Mouse (Mus musculus) heart, embryonic 11.5 days (tissue): ENCODE results near the gene Tenm2. TPM values are rescaled to one million over a fixed set of nuclear protein-coding genes. Genes with fewer than 3 reads are reported as not detected.

Source experiments
- ATAC-seq: fragments of 200-750 bp; cut with Nextera tagmentation; replicated peaks from 2 replicates; pipeline ENCODE4 v1.8.0; 2017; ENCODE audit warnings: moderate library complexity; ENCODE audit not compliant: insufficient number of reproducible peaks, low FRiP score, low TSS enrichment
- H3K27ac ChIP-seq: fragments of 300-500 bp; sonication (generic); 2 replicates; pipeline ENCODE4 v1.5.1; 2014; ENCODE audit warnings: mild to moderate bottlenecking, low read depth, low read length
- H3K27me3 ChIP-seq: fragments of 300-500 bp; sonication (generic); 2 replicates; pipeline ENCODE4 v1.6.1; 2014; ENCODE audit warnings: mild to moderate bottlenecking, low read length, mixed read lengths; ENCODE audit not compliant: control insufficient read depth, insufficient read depth
- H3K36me3 ChIP-seq: fragments of 300-500 bp; sonication (generic); 2 replicates; pipeline ENCODE4 v1.6.1; 2014; ENCODE audit warnings: mild to moderate bottlenecking, low read length, moderate library complexity, mixed read lengths; ENCODE audit not compliant: control insufficient read depth, insufficient read depth
- H3K4me1 ChIP-seq: fragments of 300-500 bp; sonication (generic); 2 replicates; pipeline ENCODE4 v1.6.1; 2014; ENCODE audit warnings: low read length; ENCODE audit not compliant: control insufficient read depth, insufficient read depth
- H3K4me2 ChIP-seq: fragments of 300-500 bp; sonication (generic); 2 replicates; pipeline ENCODE4 v1.6.1; 2014; ENCODE audit warnings: mild to moderate bottlenecking, moderate library complexity
- H3K4me3 ChIP-seq: fragments of 300-500 bp; sonication (generic); 2 replicates; pipeline ENCODE4 v1.5.1; 2014; ENCODE audit warnings: low read depth, low read length
- H3K9ac ChIP-seq: fragments of 300-500 bp; sonication (generic); 2 replicates; pipeline ENCODE4 v1.6.1; 2014; ENCODE audit warnings: mild to moderate bottlenecking, low read depth, low read length, moderate library complexity
- H3K9me3 ChIP-seq: fragments of 300-500 bp; sonication (generic); replicated peaks from 2 replicates; pipeline ENCODE4 v1.6.1; 2016; ENCODE audit warnings: low read length; ENCODE audit not compliant: control insufficient read depth
- WGBS: fragments of 180-500 bp; shearing (Covaris S2); extraction: QIAGEN DNeasy Blood & Tissue Kit; methylation state at CpG from one replicate; pipeline ENCODE4 v1.1.7; 2014; ENCODE audit not compliant: insufficient replicate concordance; 5-methylcytosine and 5-hydroxymethylcytosine counted together
- polyA plus RNA-seq: library from polyadenylated mRNA; unstranded; fragments of >200 nt; fragmentation: Nextera tagmentation; extraction: Ambion mirVana; gene quantifications from 2 replicates; pipeline ENCODE4 v1.2.1, GENCODE M21; 2014

Gene Tenm2
- polyA plus RNA-seq, 1 experiment from 2014 or later = 1.4 TPM

GRCm38 (mm10) chr11:37143478-37143877 is 92.3 kb downstream of the Tenm2 start:
- WGBS = 64% methylated on average over 2 of the region's 2 CpGs
- no peaks in the 10 kb centered on the region for H3K9me3 ChIP-seq
- H3K4me1 ChIP-seq = peaks cover 17% of the 10 kb centered on the region
- no peak overlapping the region for H3K27ac ChIP-seq
- no peak for ATAC-seq
- no peak overlapping the region for H3K9ac ChIP-seq
- H3K27me3 ChIP-seq = no peaks in the 10 kb centered on the region
- H3K36me3 ChIP-seq = no peaks in the 10 kb centered on the region
- H3K4me2 ChIP-seq = peak overlapping the region; percentile 37
- H3K4me3 ChIP-seq = no peak overlapping the region

- Histone ChIP-seq H3K4me2 (no peak overlapping the region), H3K9ac (no peak overlapping the region), H3K4me3 (no peak overlapping the region), H3K27ac (no peak overlapping the region), H3K36me3 (no peaks in the 10 kb centered on the region), H3K27me3 (no peaks in the 10 kb centered on the region), H3K9me3 (no peaks in the 10 kb centered on the region), H3K4me1 (no peaks in the 10 kb centered on the region)
- ATAC-seq = no peak
- WGBS = 74% methylated on average over 2 of the region's 2 CpGs
Measured at GRCm38 (mm10) chr11:37128893-37129292, 106.9 kb downstream of the Tenm2 start.

DNA sequence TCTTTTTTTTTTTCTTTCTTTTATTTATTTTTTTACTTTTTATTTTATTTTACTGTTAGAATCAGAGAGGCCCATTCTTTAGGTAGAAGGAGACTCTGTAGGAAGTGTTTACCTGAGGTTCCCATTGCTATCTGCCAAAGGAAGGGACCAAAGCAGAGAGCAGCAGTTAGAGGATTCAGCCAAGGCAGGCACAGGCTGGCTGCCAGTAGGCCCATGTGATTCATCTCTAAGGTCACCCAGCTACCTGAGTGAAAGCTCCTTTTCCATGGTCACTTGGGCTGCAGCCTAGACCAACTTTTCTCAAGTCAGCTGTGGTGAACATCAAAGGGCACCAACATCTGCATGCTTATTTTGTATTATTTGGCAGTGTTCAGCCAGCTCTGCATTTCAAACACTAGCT is 117.7 kb downstream of the Tenm2 start:
- H3K4me1 ChIP-seq = no peaks in the 10 kb centered on the region
- no peaks in the 10 kb centered on the region for H3K9me3 ChIP-seq
- H3K4me3 ChIP-seq = no peak overlapping the region
- H3K4me2 ChIP-seq = no peak overlapping the region
- no peak overlapping the region for H3K9ac ChIP-seq
- no peak overlapping the region for H3K27ac ChIP-seq
- no peak for ATAC-seq
- H3K36me3 ChIP-seq = no peaks in the 10 kb centered on the region
- no peaks in the 10 kb centered on the region for H3K27me3 ChIP-seq

GRCm38 (mm10) chr11:37115188-37115587 is 120.6 kb downstream of the Tenm2 start:
- no peak for ATAC-seq
- no peak overlapping the region for H3K9ac ChIP-seq
- no peaks in the 10 kb centered on the region for H3K4me1 ChIP-seq
- H3K27ac ChIP-seq = no peak overlapping the region
- no peaks in the 10 kb centered on the region for H3K9me3 ChIP-seq
- H3K4me2 ChIP-seq = no peak overlapping the region
- H3K36me3 ChIP-seq = no peaks in the 10 kb centered on the region
- WGBS = 67% methylated on average over 4 of the region's 4 CpGs
- H3K4me3 ChIP-seq = no peak overlapping the region
- H3K27me3 ChIP-seq = no peaks in the 10 kb centered on the region

GRCm38 (mm10) chr11:37107069-37107468 is 128.7 kb downstream of the Tenm2 start:
- no peak overlapping the region for H3K4me2 ChIP-seq
- H3K9ac ChIP-seq = no peak overlapping the region
- no peaks in the 10 kb centered on the region for H3K9me3 ChIP-seq
- ATAC-seq = no peak
- no peak overlapping the region for H3K27ac ChIP-seq
- 72% methylated on average over 2 of the region's 2 CpGs for WGBS
- H3K27me3 ChIP-seq = no peaks in the 10 kb centered on the region
- no peaks in the 10 kb centered on the region for H3K4me1 ChIP-seq
- no peaks in the 10 kb centered on the region for H3K36me3 ChIP-seq
- no peak overlapping the region for H3K4me3 ChIP-seq

DNA sequence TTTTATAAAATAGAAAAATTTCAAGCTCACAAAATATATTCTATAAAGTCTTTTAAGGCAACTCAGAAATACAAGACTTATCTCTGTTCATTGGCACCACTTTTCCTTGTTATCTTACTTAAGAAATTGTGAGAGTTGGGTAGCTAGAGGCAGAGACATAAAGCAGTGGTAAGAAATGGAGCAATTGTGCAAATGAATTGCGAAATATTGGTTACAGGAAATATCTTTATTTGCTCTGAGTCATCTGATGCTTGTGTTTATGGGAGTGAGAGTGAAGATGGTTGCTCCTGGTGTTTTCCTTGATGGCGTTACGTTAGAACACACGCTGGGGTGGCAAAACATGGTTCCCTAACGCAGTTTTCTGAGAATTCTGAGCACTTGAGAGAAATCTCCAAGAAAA is 156.4 kb downstream of the Tenm2 start:
- H3K36me3 ChIP-seq = no peaks in the 10 kb centered on the region
- no peak overlapping the region for H3K27ac ChIP-seq
- no peak overlapping the region for H3K4me3 ChIP-seq
- no peak overlapping the region for H3K4me2 ChIP-seq
- no peaks in the 10 kb centered on the region for H3K27me3 ChIP-seq
- WGBS = 81% methylated on average over 5 of the region's 5 CpGs
- no peaks in the 10 kb centered on the region for H3K4me1 ChIP-seq
- no peak overlapping the region for H3K9ac ChIP-seq
- no peak for ATAC-seq
- H3K9me3 ChIP-seq = no peaks in the 10 kb centered on the region

GRCm38 (mm10) chr11:37076989-37077598 is 158.7 kb downstream of the Tenm2 start:
- no peak overlapping the region for H3K27ac ChIP-seq
- H3K4me3 ChIP-seq = no peak overlapping the region
- no peak overlapping the region for H3K4me2 ChIP-seq
- no peaks in the 10 kb centered on the region for H3K36me3 ChIP-seq
- H3K9ac ChIP-seq = no peak overlapping the region
- ATAC-seq = no peak
- no peaks in the 10 kb centered on the region for H3K4me1 ChIP-seq
- WGBS = 80% methylated on average over 5 of the region's 5 CpGs
- H3K9me3 ChIP-seq = no peaks in the 10 kb centered on the region
- no peaks in the 10 kb centered on the region for H3K27me3 ChIP-seq

DNA sequence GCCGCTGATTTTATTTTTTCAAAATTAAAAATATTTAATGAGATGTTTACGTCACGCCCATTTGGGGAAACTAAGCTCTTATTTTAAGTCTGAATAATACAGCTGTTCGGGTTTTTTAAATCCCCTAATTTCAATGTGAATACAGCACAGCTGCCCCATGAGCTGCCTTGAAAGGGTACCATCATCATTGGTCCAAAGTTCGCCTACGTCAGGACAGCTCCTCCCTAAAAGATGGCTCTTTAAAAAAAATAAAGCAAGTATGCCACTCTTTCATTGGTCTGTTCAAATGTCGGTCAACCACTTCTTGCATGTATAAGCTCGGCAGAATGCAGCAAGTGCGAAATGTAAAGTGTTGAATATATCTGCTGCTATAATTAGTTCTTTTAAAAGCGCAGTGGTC is 160.4 kb downstream of the Tenm2 start:
- Histone ChIP-seq H3K27ac (no peak overlapping the region), H3K4me2 (no peak overlapping the region), H3K9me3 (no peaks in the 10 kb centered on the region), H3K27me3 (no peaks in the 10 kb centered on the region), H3K4me3 (no peak overlapping the region), H3K9ac (no peak overlapping the region), H3K4me1 (no peaks in the 10 kb centered on the region), H3K36me3 (no peaks in the 10 kb centered on the region)
- 90% methylated on average over 10 of the region's 10 CpGs for WGBS
- no peak for ATAC-seq

- Histone ChIP-seq H3K4me1 (no peaks in the 10 kb centered on the region), H3K27me3 (no peaks in the 10 kb centered on the region), H3K9ac (no peak overlapping the region), H3K4me2 (no peak overlapping the region), H3K9me3 (no peaks in the 10 kb centered on the region), H3K27ac (no peak overlapping the region), H3K4me3 (no peak overlapping the region), H3K36me3 (no peaks in the 10 kb centered on the region)
- WGBS = 79% methylated on average over 3 of the region's 3 CpGs
- no peak for ATAC-seq
Measured at GRCm38 (mm10) chr11:37065459-37065858, 170.3 kb downstream of the Tenm2 start.
